Mouse (Mus musculus) right cerebral cortex, postnatal 14 days (tissue): Measurements from ENCODE around the gene Reln.

Experiments
- DNase-seq: peaks from one replicate; pipeline ENCODE4 v3.0.0; 2022

Gene Reln

DNA sequence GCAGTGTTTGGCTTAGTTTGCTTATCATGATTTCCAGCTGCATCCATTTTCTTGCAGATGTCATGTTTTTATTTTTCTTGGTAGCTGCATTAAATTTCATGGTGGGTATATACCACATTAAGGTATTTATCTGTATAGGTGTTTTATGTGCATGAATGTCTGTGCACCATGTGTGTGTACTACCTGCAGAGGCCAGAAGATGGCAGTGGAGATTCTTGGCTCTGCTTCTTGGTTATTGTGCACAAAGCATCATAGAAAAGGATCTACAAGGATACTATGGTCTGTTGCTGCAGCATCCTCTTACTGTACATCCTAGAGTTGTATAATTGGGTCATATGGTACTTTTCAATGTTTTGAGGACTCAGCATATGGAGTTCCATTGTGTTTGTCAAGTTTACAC, 428.5 kb downstream of the Reln start:
- no peak for DNase-seq

DNA sequence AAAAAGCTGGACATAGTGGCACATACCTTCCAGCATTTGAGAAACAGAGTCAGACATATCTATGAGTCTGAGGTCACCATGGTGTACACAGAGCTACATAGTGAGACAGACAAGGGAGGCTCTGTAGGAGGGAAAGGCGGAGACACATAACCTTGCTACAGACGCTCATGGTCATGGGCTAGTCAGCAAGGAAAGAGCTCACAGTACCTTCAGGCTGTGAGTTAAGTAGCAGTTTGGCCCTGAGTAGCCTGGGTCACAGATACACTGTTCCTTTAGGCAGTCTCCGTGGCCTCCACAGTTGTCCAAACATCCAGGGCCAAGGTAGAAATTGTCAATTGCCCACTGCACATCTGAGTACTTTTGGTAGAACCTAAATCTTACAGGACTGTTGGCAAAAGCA, 429.7 kb downstream of the Reln start:
- no peak for DNase-seq

DNA sequence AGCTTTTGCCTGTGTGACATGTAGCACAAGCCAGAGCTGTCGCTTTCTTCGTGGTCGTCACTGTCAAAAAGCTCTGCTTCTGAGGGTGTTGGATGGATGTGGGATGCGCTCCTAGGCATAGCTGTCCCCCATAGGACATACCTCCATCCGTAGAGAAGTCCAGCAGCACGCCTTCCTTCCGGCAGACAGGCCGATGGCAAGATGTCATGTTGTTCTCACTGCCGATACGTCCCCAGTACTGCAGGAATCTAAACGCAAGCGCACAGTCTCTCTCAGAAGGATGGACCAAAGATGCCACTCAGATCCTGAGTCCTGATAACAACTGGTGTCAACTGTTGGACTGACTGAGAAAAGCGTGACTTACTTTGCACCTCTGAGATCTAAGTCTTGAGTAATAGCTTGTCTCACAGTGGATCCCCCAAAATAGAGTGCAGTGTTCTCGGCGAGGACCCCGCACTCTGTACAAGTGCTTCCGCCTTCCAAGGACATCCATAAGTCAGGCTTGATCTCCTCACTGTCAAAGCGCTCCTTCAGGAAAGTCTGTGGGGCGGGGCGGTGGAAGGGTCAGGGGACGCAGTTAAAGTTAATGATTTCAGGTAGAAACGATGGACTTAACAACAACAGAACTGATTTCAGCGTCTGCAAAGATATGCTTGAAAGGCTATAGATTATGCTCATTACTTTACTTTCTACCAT, 431.5 kb downstream of the Reln start:
- DNase-seq = no peak

DNA sequence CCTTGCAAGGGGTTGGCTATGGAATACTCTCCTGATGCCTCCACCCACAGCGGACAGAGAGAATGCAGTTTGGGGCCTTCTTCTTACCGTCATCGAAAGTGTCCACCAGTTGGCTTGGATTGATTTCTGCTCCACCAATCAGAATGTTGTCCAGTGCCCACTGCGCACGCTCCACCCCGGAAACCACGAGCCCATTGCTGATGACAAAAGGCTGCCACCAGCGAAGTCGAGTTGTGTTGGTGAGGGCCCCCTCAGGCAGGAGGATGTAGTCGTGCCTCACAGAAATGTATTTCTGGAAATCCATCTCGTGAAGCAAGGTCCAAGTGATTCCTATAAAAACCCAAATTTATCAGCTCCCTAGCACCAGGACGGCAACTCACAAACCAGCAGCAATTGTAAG, 433.8 kb downstream of the Reln start:
- no peak for DNase-seq

DNA sequence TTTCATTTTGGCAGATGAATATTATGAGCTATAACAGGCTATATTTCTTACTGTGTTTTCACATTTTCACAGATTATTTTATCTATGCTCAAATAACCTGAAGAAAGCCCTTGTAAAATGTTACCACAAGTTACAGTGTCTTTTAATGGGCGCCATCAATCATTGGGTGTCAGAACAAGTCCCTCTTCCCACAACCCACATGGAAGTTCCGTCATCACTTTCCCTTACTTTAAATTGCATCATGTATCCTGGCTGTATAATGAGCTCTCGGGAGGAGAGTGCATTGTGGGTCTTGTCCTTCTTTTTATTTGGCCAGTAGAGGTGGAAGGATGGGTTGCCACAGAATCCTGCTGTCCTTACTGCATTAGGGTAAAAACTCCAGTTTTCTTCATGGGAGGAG, 434.8 kb downstream of the Reln start:
- DNase-seq = no peak

DNA sequence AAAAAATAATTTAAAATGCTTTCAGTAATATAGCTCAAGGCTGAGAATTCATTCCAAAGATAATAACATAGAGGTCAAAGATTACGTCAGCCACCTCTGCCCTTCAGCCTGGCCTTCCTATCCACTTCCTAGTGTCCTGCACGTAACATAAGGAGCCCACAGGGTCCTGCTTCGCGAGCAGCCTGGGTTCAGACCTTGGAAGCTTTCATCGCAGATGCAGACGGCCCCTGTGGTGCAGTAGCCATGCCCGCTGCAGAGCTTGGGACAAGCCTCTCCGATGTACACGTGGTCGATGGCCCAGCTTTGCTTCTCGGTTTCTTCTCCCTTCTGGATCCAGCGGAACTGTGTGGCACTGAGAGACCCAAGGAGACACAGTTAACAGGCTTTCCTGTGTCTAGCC, 443.1 kb downstream of the Reln start:
- DNase-seq = no peak

DNA sequence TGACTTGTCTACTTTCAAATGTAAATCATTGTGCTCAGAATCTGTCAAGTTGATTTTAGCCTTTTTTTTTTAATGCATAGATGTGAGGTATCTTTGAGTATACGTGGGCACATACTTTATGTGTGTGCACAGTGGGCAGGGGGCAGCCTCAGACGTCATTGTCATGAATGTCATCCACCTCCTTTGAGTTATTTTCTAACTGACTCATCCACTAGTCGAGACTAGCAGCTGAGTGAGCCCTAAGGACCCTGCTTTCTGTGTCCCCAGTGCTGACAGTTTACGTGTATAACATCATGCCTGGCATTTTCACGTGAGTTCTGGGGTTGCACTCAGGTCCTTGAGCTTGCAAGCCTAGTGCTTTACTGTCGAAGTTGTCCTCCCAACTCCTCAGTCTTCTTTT, 443.6 kb downstream of the Reln start:
- DNase-seq = no peak

DNA sequence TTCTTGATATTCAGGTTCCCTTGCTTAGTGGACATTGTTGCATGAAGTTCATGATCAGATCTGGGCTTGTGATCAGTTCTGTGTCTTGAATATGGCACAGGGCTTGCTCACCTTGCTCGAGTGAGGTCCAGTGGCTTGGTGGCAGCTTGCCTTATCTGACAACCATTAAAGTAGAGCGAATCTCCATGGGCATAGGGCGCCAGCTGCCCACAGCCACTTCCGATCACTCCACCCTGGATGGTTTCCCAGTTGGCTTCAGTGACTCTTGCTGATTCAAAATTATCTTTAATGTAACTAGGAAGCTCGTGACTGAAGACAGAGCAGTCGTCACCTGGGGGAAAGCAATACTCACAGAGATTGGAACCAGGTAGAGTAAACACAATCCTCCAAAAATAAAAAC, 445.6 kb downstream of the Reln start:
- DNase-seq = no peak

DNA sequence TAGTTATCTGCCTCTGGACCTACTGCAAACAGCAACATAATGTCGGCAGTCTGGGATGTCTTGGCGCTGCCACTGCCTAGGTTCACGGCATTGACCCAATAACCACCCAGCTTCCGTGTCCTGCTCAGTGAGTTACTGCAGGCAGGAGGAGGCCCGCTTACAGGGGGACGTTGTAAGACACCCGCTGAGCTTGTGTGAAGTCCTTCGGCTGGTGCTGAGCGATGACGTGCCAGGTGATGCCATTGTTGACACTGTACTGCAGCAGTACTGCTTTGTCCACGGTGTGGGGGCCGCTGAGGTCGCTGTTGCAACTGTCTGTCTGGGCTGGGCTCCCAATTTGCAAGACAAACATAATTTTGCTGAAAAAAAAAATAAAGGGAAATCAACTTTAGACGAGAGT, 447.9 kb downstream of the Reln start:
- no peak for DNase-seq

DNA sequence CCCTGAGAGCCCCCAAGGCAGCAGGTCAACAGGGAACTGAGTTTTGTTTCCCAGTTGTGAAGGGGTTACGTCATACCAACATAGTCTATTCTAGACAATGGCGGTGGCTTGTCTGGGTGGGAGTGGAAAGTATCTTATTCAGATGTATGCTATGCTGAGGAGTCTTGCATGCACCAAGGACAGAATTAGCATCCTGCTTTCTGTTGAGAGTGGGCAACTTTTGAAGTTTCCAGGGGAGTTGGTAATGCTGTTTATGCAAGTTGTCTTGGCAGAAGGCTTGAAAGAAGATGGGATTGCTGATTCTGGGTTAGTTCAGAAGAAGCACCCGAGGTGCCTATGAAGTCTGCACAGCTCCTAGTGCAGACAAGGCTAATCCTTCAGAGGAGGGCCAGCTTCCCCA, 450.3 kb downstream of the Reln start:
- no peak for DNase-seq

DNA sequence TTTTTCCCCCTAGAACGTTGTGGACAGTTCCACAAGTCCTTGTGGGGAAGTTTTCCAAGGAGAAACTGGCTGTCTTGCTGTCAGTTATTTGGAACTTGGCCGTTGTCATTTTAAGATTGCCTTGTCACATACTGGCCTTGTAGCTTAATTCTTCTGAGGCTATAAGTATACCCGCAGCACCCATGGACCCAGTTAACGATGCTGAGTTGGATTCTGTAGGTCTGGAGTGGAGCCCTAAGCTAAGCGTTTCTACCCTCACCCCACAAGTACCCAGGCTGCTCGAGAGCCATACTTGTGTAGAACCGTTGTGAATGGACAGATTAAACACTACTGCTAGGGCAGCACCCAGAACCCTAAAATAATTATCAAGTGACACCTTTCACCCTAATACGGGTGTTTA, 477.8 kb downstream of the Reln start:
- DNase-seq = no peak

DNA sequence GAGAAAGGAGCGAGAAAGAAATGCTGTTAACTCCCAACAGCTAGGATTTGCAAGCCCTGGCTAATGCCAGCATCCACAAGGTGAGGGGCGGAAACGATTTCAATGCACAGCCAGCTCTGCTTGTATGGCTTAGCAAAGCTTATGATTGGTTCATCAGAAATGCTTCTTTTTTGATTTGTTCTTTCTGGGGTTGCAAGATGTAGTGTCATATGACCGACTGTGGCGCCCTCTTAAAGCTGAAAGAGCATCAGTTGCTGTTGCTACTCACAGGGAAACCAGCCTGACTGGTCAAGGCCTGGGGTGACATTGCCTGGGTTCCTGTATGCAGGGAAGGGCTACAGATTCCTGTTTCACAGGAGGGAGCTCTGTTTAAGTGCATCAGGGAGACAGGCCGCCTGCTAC, 478.2 kb downstream of the Reln start:
- peak; percentile 5 for DNase-seq

DNA sequence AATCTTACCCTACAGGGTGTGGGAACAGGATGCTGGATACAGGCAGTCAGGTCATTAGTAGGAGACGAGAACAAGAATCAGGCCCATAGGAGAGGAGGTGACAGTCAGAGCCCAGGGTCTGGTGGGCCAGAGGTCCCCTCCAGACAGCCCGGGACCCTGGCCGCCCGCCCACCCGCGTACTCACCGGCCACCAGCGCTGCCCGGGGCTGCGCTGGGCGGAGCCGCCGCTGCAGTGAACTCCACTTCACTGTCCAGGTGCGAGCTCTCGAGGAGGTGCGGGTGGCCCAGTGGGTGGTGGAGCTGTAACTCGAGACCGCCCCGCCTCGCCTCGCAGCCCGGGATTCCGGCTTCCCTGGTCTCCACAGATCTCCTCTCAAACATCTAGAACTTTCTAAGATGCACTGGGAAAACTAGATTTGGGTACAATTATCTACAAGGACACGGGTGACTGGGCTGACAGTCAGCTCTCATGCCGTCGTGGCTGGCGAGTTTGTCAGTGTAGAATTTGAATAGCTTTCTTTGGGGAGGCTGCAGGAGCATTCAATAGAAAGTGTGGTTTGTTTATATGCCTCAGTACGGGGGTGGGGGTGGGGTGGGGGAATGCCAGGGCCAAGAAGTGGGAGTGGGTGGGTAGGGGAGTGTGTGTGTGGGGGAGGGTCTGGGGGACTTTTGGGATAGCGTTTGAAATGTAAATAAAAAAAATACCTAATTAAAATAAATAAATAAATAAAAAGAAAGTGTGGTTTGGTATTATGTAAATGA, 479.0 kb downstream of the Reln start, which contains the start of gene Slc26a5:
TSS of gene Slc26a5 (minus strand) at position 259 of the 762 bp plus-strand sequence.
- DNase-seq = peak; percentile 11

DNA sequence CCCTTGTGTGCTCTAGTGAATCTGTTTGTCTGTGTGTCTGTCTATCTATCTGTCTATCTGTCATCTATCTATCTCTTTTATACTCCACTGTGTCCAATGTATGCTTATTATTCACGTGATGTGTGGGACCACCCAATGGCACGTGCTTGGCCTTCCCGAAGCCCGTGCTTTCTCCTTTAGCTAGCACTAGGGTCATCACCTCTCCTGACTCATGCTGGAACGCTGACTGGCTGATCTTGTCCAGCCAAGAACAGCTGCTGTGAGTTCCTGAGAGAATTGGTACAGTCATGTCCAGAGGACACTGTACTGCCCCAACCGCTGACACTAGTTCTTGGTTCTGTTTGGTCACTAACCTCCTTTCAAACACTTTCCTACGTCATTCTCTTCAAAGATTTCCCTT, 485.8 kb downstream of the Reln start:
- no peak for DNase-seq

DNA sequence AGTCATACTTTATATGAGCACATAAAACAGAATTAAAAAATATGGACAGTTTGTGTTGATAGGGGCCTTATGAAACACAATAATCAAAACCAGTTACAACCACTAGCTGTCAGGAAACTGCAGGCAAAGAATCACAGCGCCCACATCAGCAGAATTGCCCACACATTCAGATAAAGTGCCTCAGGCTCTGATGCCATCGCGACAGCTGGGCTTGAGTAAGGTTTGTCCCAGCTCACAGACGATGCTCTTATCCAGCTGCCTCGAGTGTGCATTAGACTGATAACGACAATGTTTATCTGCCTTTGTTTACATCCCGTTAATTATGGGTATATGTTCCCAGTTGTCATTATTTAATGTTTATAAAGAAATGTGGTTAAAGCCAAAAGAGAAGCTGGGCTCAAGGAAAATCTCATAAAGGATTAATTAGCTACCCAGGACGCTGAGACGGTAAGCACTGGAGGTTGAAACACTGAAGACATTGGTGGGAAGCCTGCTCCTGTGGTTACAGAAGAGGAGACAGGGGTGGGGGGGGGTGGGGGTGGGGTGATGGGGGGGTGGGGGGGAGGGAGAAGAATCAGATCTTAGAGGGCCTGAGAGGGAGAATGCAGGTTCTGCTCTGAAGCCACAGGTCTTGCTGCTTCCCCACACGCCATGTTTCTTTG, 492.7 kb downstream of the Reln start:
- no peak for DNase-seq

DNA sequence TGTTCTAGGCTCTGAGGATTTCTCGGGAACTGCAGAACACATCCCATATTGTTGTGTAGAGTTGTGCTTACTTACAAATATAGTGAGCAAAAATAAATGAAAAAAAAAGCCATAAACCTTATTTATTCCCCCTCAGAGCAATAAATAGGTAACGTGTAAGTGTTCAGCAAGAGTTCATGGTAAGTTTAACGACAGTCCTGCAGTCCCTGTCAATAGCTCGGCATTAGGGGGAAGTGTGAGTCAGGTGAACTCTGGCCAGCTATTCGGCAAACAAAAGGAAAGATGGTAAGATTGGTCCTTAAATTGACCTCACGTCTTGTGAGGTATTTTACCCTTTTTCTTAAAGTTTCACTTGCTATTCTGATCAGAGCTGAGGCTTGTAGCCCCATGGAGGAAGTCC, 497.1 kb downstream of the Reln start:
- DNase-seq = no peak

DNA sequence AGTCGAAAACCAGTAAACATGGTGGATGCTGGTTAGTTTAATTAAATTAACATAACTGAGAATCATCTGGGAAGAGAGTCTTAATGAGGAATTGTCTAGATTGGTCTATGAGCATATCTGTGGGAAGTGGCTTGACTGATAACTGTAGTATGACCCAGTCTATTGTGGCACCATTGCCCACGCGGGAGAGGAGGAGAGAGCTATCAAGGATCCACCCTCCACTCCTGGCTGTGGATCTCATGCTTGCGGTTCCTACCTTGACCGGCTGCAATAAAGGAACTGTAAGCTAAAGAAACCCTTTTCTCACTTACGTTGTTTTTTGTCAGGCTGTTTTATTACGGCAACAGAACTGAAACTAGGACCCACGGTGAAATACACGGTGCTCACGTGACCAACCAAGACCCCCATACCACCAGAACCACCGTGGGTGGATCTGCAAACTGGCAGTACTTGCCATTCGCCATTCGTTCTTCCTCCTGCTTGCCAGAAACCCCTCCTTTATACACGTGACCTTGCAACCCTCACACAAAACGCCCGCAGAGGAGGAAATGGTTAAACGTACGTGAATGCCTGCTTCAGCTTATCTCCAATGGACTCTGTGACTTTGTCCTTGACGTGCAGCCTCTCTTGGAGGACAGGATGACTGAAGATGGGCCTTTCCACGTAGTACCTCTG, 497.7 kb downstream of the Reln start:
- DNase-seq = no peak

DNA sequence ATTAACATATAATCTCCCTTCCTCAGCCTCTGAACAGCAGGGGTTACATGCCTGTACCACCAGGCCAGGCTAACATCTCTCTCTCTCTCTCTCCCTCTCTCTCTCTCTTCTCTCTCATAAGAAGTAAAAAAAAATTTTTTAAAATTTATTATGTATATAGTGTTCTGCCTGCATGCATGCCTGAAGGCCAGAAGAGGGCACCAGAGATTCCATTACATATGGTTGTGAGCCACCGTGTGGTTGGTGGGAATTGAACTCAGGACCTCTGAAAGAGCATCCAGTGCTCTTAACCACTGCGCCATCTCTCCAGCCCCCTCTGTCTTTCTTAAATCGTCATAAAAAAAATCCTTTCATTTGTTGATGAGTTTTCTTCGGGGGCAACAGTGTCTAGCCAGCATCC, 499.8 kb downstream of the Reln start:
- no peak for DNase-seq
